Mouse (Mus musculus): ENCODE results near the gene Sars.
A peak's percentile ranks its signal among the peaks of the same experiment; 100 is the strongest.

The Sars gene

DNA sequence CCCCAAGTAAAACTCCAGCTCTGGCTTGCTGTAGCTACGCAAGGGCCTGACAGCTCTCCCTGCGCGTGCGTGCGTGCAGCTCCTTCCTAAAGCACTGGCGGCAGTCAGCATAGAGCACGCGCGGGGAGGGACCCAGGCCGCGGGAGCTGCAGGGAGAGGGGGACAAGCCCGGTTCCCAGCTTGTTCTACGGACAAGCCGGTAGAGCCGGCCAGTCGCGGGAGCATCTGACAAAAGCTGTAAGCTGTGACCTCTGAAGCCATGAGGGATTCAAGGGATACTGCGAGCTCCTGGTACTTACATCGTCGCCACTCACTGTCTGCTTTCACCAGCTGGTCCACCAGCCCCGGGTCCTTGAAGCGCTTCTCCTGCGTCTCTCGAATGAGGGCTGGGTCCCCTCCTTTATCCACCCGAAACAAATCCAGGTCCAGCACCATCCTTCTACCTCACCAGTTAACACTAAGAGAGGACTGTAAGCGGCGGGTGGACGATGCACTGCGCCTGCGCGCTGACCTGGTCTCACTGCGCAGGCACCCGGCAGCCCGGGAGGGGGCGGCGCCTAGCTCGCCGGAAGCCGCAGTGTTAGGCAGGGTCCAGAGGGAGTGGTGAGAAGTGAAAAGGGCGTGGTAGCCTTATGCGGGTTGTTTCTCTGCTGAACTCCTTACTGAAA is at the start of gene Sars:
Sars (minus strand) TSS at position 512 of the 668 bp plus-strand sequence.
- DNase-seq, result peak; percentile 73 to 76

DNA sequence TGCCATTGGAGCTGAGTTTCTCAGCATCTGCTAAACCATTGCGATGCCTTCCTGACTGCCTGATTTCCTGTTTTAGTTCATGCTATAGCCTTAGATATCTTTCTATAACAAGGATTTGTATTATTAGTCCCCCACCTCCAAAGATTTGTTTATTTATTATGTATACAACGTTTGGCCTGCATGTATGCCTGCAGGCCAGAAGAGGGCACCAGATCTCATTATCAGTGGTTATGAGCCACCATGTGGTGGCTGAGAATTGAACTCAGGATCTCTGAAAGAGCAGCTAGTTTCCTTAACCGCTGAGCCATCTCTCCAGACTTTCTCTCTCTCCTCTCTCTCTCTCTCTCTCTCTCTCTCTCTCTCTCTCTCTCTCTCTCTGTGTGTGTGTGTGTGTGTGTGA is 45.0 kb upstream of the Sars start:
- DNase-seq, result no peak

DNA sequence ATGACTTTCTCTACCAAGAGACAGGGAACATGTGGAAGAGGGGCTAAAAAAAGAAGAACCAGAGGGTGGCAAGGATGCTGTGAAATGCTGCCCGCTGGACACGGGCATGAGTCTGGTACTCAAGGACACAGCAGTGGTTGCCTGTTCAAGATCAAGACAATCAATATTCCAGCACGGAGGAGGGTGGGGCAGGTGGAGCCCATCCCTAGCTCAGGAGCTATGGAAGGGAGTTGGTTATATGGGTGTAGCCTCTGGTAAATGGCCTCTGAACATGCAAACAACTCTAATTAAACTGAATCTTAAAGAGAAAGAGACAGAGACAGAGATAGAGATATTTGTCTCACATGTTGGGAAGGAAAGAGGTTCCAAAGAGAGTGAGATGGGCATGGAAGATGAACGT is 39.7 kb upstream of the Sars start:
- no peak for DNase-seq

DNA sequence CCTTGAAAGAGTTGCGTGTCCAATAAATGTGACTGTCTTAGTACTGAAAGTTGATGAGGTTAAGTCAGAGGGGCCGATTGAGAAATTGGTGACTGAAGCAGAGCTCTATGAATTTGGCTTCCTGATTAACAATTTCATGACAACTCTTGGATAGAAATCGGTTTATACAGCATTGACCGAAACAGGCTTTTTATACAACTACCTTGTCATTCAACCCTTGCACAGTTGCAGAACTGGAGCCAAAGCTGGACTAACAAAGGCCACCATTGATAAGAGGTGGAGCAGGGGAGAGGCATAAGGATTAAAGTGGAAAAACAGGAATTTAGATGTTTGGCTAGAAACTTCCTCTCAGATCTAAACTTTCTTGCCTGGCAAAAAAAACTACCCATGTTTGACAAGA is 33.8 kb upstream of the Sars start:
- DNase-seq, result no peak

DNA sequence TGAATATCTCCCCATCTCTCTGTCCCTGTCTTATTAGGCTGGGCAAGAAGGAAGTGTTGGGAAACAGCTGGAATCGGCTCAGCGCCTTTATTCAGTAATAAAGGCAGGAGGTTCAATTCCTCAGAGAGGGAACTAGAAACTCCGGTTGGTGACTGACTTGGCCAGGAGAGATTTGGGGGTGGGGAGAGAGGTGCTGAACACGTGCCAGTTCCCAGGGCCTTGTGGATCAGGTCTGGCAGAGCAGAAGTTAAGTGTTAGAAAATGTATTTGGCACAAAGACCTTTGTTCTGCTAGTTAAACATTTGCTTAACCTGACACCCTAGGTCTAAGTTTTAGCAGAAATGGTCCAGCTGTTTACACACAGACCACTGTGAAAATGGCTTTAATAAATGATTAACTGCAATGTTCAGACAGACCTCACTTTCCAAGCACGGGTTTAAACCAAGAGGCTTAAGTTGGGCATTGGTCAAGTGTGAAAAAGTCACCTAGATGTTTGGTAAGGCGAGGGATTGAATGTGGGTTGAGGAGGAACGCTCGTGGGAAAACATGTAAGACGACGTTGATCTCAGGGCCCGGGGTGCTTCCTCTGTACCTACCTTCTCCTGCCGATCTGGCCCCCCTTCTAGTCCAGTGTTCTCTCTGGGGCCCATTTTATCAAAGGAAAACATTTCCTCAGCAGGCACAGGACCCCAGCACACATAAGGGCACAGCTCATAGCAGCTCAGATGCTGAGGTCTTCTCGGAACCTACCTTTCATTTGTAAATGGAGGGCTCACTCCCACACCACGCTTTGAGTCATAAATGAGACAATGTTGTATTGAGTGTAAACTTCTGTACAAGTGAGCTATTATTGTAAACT is 32.0 kb upstream of the Sars start:
- peak in 1 of 2 experiments; percentile 15 for DNase-seq

DNA sequence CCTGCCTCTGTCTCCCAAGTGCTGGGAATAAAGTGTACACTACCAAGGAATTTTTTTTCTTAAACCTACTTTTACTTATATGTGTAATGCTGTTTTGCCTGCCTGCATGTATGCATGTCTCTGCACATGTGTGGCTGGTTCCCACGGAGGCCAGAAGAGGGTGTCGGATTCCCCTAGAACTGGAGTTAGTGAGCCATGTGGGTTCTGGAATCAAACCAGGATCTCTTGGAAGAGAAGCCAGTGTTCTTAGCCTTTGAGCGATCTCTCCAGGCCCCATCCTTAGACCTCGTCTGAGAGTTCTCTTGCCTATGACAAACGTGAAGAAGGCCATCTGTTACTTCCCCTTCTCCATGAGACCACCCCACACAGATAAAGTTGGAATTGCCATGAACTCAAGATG is 30.5 kb upstream of the Sars start:
- no peak for DNase-seq

DNA sequence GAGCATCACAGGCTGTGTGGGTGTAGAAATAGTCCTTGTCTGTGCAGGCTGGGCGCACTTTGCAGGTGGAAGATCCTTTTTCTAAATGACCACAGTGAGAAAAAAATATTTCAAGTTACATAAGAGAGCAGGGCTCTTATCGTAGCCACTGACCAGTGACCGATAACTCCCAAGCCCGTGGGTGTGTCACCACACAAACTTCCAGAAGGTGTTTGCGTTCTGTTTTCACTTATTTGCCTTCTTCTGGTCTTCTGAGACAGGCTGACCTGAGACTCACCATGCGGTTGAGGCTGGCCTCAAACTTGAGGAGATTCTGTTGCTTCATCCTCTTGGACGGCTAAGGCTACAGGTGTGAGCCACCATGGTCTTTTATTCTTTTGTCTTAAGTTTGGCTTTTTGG is 30.0 kb upstream of the Sars start:
- DNase-seq, result no peak

DNA sequence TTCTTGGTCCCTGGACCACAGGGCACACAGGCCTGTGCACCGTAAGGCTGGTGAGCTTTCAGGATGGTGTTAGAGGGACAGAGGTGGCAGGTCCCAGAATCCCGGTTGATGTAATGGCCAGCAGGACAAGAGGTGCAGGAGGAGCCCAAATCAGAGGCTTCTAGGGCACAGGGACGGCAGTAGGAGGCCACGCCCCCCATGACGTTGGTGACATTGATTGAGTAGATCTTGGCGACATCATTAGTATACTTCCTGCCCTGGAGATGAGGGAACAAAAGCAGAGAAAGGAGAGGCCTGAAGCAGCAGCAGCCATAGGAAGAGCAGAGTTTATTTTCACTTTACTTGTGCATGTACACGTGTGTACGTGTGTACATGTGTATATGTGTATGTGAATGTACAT is 22.8 kb upstream of the Sars start:
- DNase-seq, result no peak

DNA sequence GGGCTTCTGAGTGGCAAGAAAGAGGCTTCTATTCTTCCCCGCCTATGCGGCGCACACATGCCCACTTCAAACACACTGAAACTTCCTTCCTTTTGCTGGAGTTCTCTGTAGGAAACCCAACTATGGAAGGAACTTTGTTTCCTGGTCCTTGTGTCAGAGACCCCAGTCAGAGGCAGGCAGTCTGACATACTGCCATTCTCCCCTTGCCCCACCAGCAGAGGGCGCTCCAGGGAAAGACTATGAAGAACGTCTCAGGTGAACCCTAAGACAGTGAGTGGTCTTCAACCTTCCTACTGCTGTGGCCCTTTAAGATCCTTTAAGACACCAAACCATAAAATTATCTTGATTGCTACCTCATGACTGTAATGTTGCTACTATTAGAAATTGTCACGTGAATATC is 21.4 kb upstream of the Sars start:
- peak in 1 of 2 experiments; percentile 18 for DNase-seq

DNA sequence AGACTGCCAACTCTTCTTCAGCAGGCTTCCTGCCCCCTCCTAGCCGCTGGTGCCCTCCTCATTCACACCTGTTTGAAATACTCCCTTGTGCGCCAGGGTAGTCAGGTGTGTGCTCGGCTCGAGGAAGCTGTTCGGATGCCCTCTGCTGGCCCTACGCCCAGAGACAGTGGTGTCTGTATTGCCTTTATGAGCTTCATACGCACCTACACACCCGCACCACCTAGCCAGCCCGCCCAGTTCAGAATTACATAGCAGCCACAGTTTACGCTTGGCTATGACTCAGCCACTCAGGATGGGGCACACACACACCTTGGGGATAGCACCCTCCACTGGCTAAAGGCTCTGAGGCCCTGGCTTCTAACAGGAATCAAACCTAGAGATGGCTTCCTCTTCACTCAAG is 13.9 kb upstream of the Sars start:
- DNase-seq, result peak; percentile 22 to 50

DNA sequence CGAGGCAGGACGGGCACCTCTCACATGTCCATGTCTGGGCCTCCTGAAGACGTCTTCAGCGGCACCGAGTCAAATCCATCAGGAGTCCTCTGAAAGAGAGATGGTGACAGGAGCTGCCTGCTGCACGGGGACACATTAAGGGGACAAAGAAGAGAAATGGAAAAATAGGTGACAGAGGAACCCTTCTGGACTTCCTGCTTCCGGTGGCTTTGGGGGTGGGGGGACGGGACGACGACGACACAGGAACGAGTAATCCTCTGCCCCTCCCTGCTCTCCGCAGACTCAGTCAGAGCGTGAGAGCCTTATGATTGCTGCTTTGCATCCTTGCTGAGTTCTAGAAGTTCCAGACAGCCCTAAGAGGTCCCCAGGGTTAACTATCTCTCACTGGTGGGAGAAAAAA is 13.4 kb upstream of the Sars start:
- DNase-seq, result peak in 1 of 2 experiments; percentile 5

DNA sequence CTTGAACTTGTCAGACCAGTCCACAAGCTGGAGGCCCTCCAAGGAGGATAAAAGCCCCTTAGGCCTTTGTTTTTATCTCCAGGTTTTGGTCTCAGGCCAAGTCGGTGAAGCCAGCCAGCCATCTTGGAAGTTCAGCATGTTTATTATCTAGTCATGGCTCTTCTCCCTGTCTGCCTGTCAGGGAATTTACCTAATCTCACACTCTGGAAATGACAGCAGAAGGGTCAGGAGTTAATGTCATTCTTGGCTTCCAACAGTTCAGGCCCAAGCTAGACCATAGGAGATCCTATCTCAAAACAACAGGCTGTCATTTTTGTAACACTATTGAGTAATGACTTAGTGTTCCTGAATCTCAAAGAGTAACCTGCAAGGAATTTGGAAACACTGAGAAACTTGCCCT is 9.2 kb upstream of the Sars start:
- no peak for DNase-seq

DNA sequence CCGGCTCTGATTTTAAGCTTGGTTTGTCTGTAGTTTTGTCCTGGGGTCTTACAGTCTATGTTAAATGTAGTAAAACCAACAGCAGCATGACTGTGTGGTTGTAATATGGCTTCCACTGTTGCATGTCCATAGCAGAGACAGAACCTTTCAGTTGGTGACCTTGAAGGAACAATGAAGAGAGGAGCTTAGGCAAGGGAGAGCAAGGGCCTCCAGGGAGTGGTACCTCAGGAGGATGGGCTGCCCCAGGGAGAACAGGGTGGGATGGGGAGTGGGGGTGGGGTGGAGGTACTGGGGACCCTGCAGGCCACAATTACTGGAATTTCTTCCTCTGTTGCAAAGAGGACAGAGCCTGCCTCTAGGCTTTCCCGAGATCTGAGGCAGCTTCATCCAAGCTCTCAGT is 7.0 kb upstream of the Sars start:
- no peak for DNase-seq

DNA sequence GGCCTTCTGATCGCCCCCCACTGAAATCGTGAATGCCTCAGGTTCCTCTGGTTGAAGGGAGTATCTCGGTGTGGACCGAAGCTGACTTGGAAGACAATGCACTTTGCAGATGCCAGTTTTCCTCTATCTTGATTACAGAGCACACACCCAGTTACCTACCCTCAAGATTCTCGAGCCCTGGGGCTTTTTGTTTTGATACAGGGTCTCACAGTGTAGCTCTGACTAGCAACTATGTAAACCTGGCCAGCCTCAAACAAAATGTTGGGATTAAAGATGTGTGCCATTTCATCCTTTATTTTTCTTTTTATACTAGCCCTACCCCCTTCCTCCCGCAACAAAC is 327 bp upstream of the Sars start:
- DNase-seq, result no peak

DNA sequence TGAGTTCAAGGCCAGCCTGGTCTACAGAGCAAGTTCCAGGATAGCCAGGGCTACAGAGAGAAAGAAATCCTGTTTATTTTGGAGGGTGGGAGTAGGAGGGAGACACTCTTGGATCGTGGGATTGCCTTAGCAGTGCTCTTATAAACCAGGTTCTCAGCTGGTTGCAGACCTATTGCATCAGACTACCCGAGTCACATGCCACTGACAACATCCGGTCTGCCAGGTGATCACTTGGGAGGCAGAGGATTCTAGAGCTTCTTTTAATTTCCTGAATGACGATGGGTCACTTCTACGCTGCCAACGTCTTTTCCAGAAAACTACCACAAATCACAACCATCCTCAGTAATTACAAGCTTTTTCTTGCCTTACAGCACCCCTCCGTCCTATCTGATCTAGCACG is 980 bp downstream of the Sars start:
- DNase-seq, result peak in 1 of 2 experiments; percentile 18

DNA sequence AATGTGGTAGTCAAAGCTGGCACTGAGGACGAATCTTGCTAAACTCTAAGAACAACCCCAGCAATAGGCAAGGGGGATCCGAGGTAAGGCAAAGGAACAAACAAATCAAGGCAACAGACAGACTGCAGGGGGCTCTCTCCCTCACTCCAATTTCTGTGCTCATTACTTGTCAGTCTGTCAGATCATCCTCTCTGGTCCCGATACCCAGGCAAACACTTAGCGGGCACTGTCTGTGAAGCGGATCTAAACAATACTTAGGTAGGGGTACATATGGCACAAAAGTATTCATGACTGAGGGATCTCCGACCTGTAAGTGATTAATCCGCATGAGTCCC is 8.7 kb downstream of the Sars start:
- no peak for DNase-seq

DNA sequence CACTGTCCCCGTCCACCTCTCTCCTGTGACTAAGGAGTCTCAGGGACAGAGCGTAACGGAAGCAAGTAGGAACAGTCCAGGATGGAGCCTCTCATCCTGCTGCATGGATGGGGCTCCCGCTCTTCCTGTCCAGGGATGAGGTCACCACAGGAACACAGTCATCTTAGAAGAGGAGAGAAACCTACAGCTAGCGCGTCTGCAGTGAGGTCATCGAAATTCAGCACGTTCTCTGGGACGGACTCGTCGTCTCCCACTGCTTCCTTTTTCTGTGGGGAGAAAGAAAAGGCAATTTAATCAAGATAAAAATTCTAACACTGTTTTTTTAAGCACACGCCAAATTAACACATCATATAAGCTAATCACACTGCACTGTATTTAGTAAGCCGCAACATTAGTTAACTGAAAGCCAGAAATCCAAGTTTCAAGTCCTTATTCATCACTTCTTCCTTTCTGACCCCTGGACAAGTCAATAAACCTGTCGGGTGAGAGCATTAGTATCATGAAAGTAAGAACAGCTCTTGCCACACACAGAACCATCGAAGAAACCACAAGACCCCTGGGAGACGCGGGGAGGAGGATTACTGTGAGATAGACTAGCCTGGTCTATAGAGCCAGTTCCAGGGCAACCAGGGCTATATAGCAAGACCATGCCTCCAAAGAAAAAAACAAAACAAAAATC is 9.2 kb downstream of the Sars start:
- no peak for DNase-seq

DNA sequence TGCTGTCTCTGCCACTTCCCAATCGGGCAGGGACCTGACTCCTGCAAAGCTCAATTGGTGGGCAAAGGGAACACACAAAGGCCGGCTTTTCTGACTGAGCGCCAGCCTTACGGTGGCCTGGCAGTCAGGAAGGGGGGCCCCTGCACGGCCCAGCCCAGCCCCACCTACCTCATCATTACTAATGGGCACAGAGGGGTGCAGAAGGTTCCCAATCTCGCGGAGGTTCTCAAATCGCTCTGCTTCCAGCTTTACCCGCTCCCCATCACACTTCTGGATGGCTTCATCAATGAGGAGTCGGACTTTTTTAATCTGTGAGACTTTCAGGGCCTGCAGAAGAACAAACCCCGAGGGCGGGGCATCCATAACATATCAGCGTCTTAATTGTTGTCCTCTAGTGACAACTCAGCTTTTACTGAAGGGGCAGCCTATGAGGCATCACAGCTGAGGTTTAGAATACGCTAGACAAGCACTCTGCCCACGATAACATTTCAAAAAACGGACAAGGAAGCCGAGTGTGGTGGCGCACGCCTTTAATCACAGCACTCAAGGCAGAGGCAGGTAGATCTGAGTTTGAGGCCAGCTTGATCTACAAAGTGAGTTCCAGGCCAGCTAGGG is 11.0 kb downstream of the Sars start:
- DNase-seq, result no peak

DNA sequence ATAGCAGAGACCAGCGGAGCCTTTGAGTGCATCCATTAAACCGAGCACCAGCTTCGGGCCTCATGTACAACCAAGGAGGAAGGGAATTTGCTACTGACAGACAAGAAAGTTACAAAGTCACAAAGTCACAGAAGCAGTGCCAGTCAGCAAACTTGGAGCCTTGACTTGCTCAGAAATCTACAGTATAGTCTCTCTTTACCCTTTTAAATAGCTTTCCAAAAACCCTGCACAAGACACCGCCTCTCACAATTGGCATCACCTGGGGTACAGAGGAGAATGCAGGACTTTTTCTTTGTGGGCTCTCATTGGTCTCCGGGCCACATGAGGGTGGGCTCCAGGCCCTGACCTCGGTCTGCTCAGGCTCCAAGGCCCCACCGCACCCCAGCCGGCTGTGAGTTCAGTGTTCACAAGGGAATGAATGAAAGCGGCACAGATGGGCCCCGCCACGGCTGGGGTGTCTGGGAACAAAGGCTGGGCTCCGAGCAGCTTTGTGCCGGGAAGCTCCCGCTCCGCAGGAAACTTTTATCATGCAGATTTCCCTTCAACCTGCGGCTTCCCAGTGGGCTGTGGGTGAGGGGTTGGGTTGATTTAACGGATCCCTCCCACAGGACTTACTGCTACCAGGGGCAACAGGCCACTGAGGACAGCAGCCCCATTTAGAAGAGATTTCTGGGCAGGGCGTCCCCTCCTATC is 11.7 kb downstream of the Sars start:
- no peak for DNase-seq

DNA sequence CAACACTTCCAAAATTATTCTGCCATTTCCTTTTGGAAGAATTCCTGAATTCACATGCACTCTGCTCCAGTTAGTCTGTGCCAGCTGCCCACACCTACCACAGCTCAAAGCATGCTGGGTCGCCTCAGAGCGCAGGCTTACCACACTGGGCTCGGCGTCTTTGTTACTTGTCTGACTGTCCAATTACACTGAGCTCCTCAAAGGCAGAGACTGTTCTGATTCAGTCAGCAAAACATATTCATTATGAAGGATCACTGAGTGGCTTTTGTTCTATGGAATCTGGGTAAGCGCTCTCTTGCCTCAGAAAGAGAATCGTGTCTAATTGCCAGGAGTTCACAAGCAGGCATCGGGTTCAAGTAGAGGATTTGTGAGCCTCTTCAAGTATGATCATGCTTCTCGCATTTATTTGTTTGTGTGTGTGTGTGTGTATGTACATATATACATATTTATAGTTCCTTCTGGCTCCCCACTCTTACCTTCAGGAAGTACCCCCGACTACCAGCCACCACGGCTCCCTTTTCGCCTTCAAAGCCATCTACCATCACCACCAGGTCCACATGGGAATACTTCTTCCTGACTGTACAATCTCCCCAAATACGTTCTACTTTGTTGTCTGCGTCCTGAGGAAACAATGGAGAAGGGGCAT is 12.3 kb downstream of the Sars start:
- DNase-seq, result no peak

DNA sequence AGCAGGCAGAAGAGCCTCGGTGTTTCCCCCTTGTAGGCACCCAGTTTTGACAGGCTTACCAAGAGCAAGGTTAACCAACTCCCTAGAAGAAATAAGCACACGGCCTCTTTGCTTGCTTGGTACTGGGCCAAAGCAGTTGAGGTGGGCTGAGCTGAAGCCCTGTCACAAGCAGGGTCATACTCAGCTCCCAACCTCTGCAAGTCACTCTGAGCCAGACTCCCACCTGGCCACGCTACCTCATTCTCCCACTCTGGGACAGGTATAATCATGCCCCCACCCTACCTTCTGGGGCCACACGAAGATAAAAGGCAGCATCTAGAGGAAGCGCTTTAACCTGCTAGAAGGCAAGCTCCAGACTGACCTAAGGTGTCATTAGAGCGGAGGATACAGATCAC is 19.4 kb downstream of the Sars start:
- no peak for DNase-seq

DNA sequence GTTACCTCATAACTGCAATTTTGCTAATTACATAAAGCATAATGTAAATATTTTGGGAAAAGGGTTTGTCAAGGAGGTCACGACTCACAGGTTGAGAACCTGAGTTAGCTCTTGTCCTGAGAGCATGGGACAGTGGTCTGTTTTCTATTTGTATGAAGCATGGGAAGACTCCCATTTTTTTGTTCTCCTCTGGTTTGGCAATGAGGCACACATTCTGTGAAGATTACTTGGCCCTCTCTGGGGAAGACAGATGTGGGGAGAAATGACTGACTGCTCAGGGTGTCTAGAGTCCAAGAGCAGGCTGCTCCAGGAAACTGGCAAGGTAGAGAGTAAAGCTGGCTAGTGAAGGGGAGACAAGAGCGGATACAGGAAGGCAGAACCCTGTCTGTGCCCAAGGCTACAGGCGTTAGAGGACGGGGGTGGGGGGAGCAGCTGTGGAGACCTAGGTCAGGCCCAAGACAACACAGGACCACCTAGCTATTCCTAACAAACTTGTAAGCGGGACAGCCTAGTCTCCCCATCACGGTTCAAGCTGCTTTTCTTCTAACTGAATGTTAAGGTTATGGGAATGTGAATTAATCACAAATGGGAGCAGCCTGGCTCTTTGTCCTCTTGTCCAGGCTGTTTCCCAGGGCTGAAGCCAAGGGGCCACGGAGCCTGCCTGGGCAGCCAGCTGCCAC is 19.9 kb downstream of the Sars start:
- DNase-seq, result no peak

Data from thymus, adult 18-20 months (tissue).